ENCODE assay signal across 22 mouse cellular contexts in genomic region chr8:47067121-47067520, GRCm38 (mm10).
DNase-seq lines count a peak whose midpoint lies in the region; ATAC-seq and TF ChIP-seq lines count a peak whose summit lies in the region.
"Had no signal": no experiment of that assay in that cellular context is flagged by ENCODE, and none has a peak within 500 bp of the region (broad histone marks: within the 10 kb centered on the region; RNA-seq: fewer than 3 reads in every experiment).

No protein-coding gene starts in this region.

- no peaks in the 10 kb centered on the region for H3K4me1 ChIP-seq in forebrain, embryonic 14.5 days (ENCODE audit: control insufficient read depth, insufficient read depth, low read length)
- no peaks in the 10 kb centered on the region for H3K4me1 ChIP-seq in forebrain, embryonic 13.5 days
- H3K4me1 ChIP-seq in forebrain, postnatal 0 days (ENCODE audit: insufficient read depth): no peaks in the 10 kb centered on the region
- no peaks in the 10 kb centered on the region for H3K4me1 ChIP-seq in forebrain, embryonic 12.5 days
- H3K4me1 ChIP-seq: embryonic facial prominence, embryonic 13.5 days; embryonic facial prominence, embryonic 15.5 days had no signal

- peak; percentile 42 for DNase-seq in forebrain, embryonic 14.5 days (ENCODE audit: low spot score)
- peak; percentile 39 for DNase-seq in forebrain, postnatal 0 days
- DNase-seq in right cerebral cortex, postnatal 14 days: peak; percentile 8
- no peak for DNase-seq in right cerebral cortex, postnatal 25 days
- DNase-seq in brain, adult 2 months (ENCODE audit: low read depth, low spot score): peak; percentile 10
- DNase-seq: adrenal gland, adult 2 months; adrenal gland, postnatal 10 days; adrenal gland, postnatal 25 days; B cell, adult 2 months; cerebellum, adult 11 months; cerebellum, adult 18-20 months; cerebellum, adult 8-10 months; cerebellum, adult 9-11 months; cerebellum, postnatal 14 days; cerebellum, postnatal 36 days; embryo, embryonic 11 days had no signal

- H3K9ac ChIP-seq in forebrain, embryonic 14.5 days (ENCODE audit: low read length): no peak overlapping the region
- H3K9ac ChIP-seq in forebrain, embryonic 13.5 days: no peak overlapping the region
- H3K9ac ChIP-seq in forebrain, postnatal 0 days: no peak overlapping the region
- H3K9ac ChIP-seq in forebrain, embryonic 12.5 days: no peak overlapping the region
- H3K9ac ChIP-seq: embryonic facial prominence, embryonic 13.5 days; embryonic facial prominence, embryonic 15.5 days had no signal

- H3K9me3 ChIP-seq in forebrain, embryonic 14.5 days (replicated peaks; ENCODE audit: control insufficient read depth, low read length): no peaks in the 10 kb centered on the region
- no peaks in the 10 kb centered on the region for H3K9me3 ChIP-seq in forebrain, embryonic 13.5 days (replicated peaks)
- 0 out of 2 replicates have a peak, but pooled peaks cover 3% of the 10 kb centered on the region for H3K9me3 ChIP-seq in forebrain, postnatal 0 days (ENCODE audit: low read length)
- no peaks in the 10 kb centered on the region for H3K9me3 ChIP-seq in forebrain, embryonic 12.5 days
- H3K9me3 ChIP-seq: embryonic facial prominence, embryonic 13.5 days; embryonic facial prominence, embryonic 15.5 days had no signal

- H3K27ac ChIP-seq in forebrain, embryonic 14.5 days (ENCODE audit: low read depth, low read length): no peak overlapping the region
- H3K27ac ChIP-seq in forebrain, embryonic 13.5 days: no peak overlapping the region
- H3K27ac ChIP-seq in forebrain, postnatal 0 days (ENCODE audit: low read depth, low read length): no peak overlapping the region
- no peak overlapping the region for H3K27ac ChIP-seq in forebrain, embryonic 12.5 days
- H3K27ac ChIP-seq: embryonic facial prominence, embryonic 13.5 days; embryonic facial prominence, embryonic 15.5 days had no signal

- H3K27me3 ChIP-seq in forebrain, embryonic 14.5 days (replicated peaks; ENCODE audit: control insufficient read depth, insufficient read depth, low read length): no peaks in the 10 kb centered on the region
- H3K27me3 ChIP-seq in forebrain, embryonic 13.5 days: no peaks in the 10 kb centered on the region
- H3K27me3 ChIP-seq in forebrain, postnatal 0 days (ENCODE audit: insufficient read depth, low read length): no peaks in the 10 kb centered on the region
- no peaks in the 10 kb centered on the region for H3K27me3 ChIP-seq in forebrain, embryonic 12.5 days
- H3K27me3 ChIP-seq: embryonic facial prominence, embryonic 13.5 days; embryonic facial prominence, embryonic 15.5 days had no signal

- WGBS in forebrain, embryonic 14.5 days: 90% methylated on average over 9 of the region's 9 CpGs
- WGBS in forebrain, embryonic 13.5 days: 88% methylated on average over 9 of the region's 9 CpGs
- 74% methylated on average over 9 of the region's 9 CpGs for WGBS in forebrain, postnatal 0 days
- WGBS in forebrain, embryonic 12.5 days: 93% methylated on average over 9 of the region's 9 CpGs

- H3K4me2 ChIP-seq in forebrain, embryonic 14.5 days (ENCODE audit: low read length): no peak overlapping the region
- no peak overlapping the region for H3K4me2 ChIP-seq in forebrain, embryonic 13.5 days
- H3K4me2 ChIP-seq in forebrain, postnatal 0 days (ENCODE audit: low read depth): no peak overlapping the region
- H3K4me2 ChIP-seq in forebrain, embryonic 12.5 days: no peak overlapping the region
- H3K4me2 ChIP-seq: embryonic facial prominence, embryonic 13.5 days; embryonic facial prominence, embryonic 15.5 days had no signal

- no peak for ATAC-seq in forebrain, embryonic 14.5 days
- ATAC-seq in forebrain, embryonic 13.5 days: no peak
- peak; percentile 63 for ATAC-seq in forebrain, postnatal 0 days
- ATAC-seq in forebrain, embryonic 12.5 days (ENCODE audit: low FRiP score): no peak
- no peak for ATAC-seq in CD4-positive, CD25-positive, alpha-beta regulatory T cell, adult 4 months

- H3K4me3 ChIP-seq in forebrain, embryonic 14.5 days (ENCODE audit: low read depth, low read length): no peak overlapping the region
- no peak overlapping the region for H3K4me3 ChIP-seq in forebrain, embryonic 13.5 days
- H3K4me3 ChIP-seq in forebrain, postnatal 0 days (ENCODE audit: low read depth, low read length): no peak overlapping the region
- H3K4me3 ChIP-seq in forebrain, embryonic 12.5 days (replicated peaks): no peak overlapping the region
- H3K4me3 ChIP-seq: embryonic facial prominence, embryonic 13.5 days; embryonic facial prominence, embryonic 15.5 days; erythroblast, embryonic 14.5 days had no signal

- no peak for TF ChIP-seq CTCF in forebrain, postnatal 0 days (IDR thresholded peaks at IDR 0.05; ENCODE audit: low read depth)

- no peaks in the 10 kb centered on the region for H3K36me3 ChIP-seq in forebrain, embryonic 14.5 days (ENCODE audit: control insufficient read depth, insufficient read depth, low read length)
- no peaks in the 10 kb centered on the region for H3K36me3 ChIP-seq in forebrain, embryonic 13.5 days (ENCODE audit: poor library complexity, severe bottlenecking)
- no peaks in the 10 kb centered on the region for H3K36me3 ChIP-seq in forebrain, postnatal 0 days (ENCODE audit: insufficient read depth)
- no peaks in the 10 kb centered on the region for H3K36me3 ChIP-seq in forebrain, embryonic 12.5 days (replicated peaks)
- H3K36me3 ChIP-seq: embryonic facial prominence, embryonic 13.5 days; embryonic facial prominence, embryonic 15.5 days had no signal
